Mouse (Mus musculus) hindbrain, embryonic 13.5 days (tissue): ENCODE results near the gene Spint5. TPM values are rescaled to one million over a fixed set of nuclear protein-coding genes. Genes with fewer than 3 reads are reported as not detected.
"Not testable (repeated sequence)": the region's sequence is repeated elsewhere in the genome, so short reads cannot be mapped to it uniquely, and the experiment has no call there.

ENCODE experiments used
- ATAC-seq: fragments of 200-750 bp; cut with Nextera tagmentation; 2 replicates; pipeline ENCODE4 v1.8.0; 2017; ENCODE audit warnings: moderate TSS enrichment; ENCODE audit not compliant: low FRiP score
- H3K27ac ChIP-seq: fragments of 300-500 bp; sonication (generic); 2 replicates; pipeline ENCODE4 v1.5.1; 2015; ENCODE audit warnings: inconsistent platforms, mild to moderate bottlenecking, moderate library complexity
- H3K27me3 ChIP-seq: fragments of 300-500 bp; sonication (generic); 2 replicates; pipeline ENCODE4 v1.6.1; 2015; ENCODE audit warnings: mild to moderate bottlenecking, inconsistent platforms
- H3K36me3 ChIP-seq: fragments of 300-500 bp; sonication (generic); 2 replicates; pipeline ENCODE4 v1.6.1; 2015; ENCODE audit warnings: mild to moderate bottlenecking, inconsistent platforms
- H3K4me1 ChIP-seq: fragments of 300-500 bp; sonication (generic); replicated peaks from 2 replicates; pipeline ENCODE4 v1.6.1; 2015; ENCODE audit warnings: inconsistent platforms
- H3K4me2 ChIP-seq: fragments of 300-500 bp; sonication (generic); 2 replicates; pipeline ENCODE4 v1.6.1; 2015; ENCODE audit warnings: inconsistent platforms, mild to moderate bottlenecking, moderate library complexity
- H3K4me3 ChIP-seq: fragments of 300-500 bp; sonication (generic); 2 replicates; pipeline ENCODE4 v1.5.1; 2015; ENCODE audit warnings: mild to moderate bottlenecking, inconsistent platforms
- H3K9ac ChIP-seq: fragments of 300-500 bp; sonication (generic); 2 replicates; pipeline ENCODE4 v1.6.1; 2015; ENCODE audit warnings: mild to moderate bottlenecking, inconsistent platforms
- H3K9me3 ChIP-seq: fragments of 300-500 bp; sonication (generic); 2 replicates; pipeline ENCODE4 v1.6.1; 2016; ENCODE audit warnings: inconsistent platforms
- WGBS: fragments of 180-500 bp; shearing (Covaris S2); methylation state at CpG from one replicate; pipeline ENCODE4 v1.1.7; 2015; 5-methylcytosine and 5-hydroxymethylcytosine counted together
- polyA plus RNA-seq: library from polyadenylated mRNA; unstranded; fragments of >200 nt; fragmentation: Nextera tagmentation; extraction: Ambion mirVana; gene quantifications from 2 replicates; pipeline ENCODE4 v1.2.1, GENCODE M21; 2015

The Spint5 gene
- polyA plus RNA-seq, 1 experiment from 2014 or later, result not detected

DNA sequence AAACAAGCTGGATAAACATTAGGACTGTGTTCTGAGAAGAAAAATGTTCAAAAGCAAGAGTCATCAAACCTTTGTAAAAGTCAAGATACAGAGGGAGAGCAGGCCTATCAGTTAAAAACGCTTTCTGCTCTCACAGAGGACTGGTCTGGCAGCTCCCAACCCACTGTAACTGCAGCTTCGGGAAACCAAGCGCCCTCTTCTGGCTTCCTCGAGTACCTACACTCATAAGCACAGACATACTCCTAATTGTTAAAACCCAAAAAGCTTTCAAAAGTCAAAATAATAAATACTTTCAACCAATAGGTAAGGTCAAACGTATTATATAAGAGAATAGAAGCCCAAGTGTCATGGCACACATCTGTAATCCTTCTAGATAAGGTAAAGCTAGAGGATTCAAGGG, 10.9 kb upstream of the Spint5 start:
- Histone ChIP-seq H3K9me3 (no peaks in the 10 kb centered on the region), H3K4me1 (no peaks in the 10 kb centered on the region), H3K27me3 (no peaks in the 10 kb centered on the region), H3K9ac (no peak overlapping the region), H3K4me2 (no peak overlapping the region), H3K36me3 (no peaks in the 10 kb centered on the region), H3K27ac (no peak overlapping the region), H3K4me3 (no peak overlapping the region)
- WGBS, result 74% methylated on average over 5 of the region's 5 CpGs
- ATAC-seq, result no peak

- H3K36me3 ChIP-seq, result no peaks in the 10 kb centered on the region
- H3K9ac ChIP-seq, result no peak overlapping the region
- H3K27me3 ChIP-seq, result no peaks in the 10 kb centered on the region
- no peak overlapping the region for H3K4me3 ChIP-seq
- no peak for ATAC-seq
- no peaks in the 10 kb centered on the region for H3K9me3 ChIP-seq
- H3K4me1 ChIP-seq, result no peaks in the 10 kb centered on the region
- no peak overlapping the region for H3K27ac ChIP-seq
- WGBS, result 95% methylated on average over 6 of the region's 6 CpGs
- no peak overlapping the region for H3K4me2 ChIP-seq
These were observed 9.8 kb upstream of the Spint5 start for GRCm38 (mm10) chr2:164705328-164705727.

- H3K27me3 ChIP-seq, result no peaks in the 10 kb centered on the region
- no peaks in the 10 kb centered on the region for H3K9me3 ChIP-seq
- ATAC-seq, result no peak
- no peaks in the 10 kb centered on the region for H3K4me1 ChIP-seq
- no peak overlapping the region for H3K27ac ChIP-seq
- no peak overlapping the region for H3K4me2 ChIP-seq
- no peak overlapping the region for H3K4me3 ChIP-seq
- WGBS, result 91% methylated on average over 14 of the region's 14 CpGs
- H3K36me3 ChIP-seq, result no peaks in the 10 kb centered on the region
- H3K9ac ChIP-seq, result no peak overlapping the region
These were observed 9.1 kb upstream of the Spint5 start for GRCm38 (mm10) chr2:164705991-164706390.

GRCm38 (mm10) chr2:164716194-164716786, 1.2 kb downstream of the Spint5 start:
- H3K4me3 ChIP-seq, H3K27me3 ChIP-seq, H3K27ac ChIP-seq, ATAC-seq, H3K4me2 ChIP-seq, H3K9ac ChIP-seq, H3K9me3 ChIP-seq, H3K36me3 ChIP-seq, H3K4me1 ChIP-seq: not testable (repeated sequence)
- WGBS, result 93% methylated on average over 23 of the region's 23 CpGs

- H3K27me3 ChIP-seq, result no peaks in the 10 kb centered on the region
- 69% methylated on average over 4 of the region's 4 CpGs for WGBS
- H3K36me3 ChIP-seq, result no peaks in the 10 kb centered on the region
These were observed 8.2 kb downstream of the Spint5 start for GRCm38 (mm10) chr2:164723276-164723675.

GRCm38 (mm10) chr2:164725895-164726619, 11.0 kb downstream of the Spint5 start:
- Histone ChIP-seq H3K4me3 (no peak overlapping the region), H3K9ac (no peak overlapping the region), H3K27ac (no peak overlapping the region), H3K4me2 (no peak overlapping the region), H3K9me3 (no peaks in the 10 kb centered on the region), H3K27me3 (no peaks in the 10 kb centered on the region), H3K4me1 (no peaks in the 10 kb centered on the region), H3K36me3 (no peaks in the 10 kb centered on the region)
- no peak for ATAC-seq
- WGBS, result 31% methylated on average over 6 of the region's 6 CpGs

More at GRCm38 (mm10) chr2:164723276-164723675, 8.2 kb downstream of the Spint5 start:
- no peak for ATAC-seq
- H3K27ac ChIP-seq, result no peak overlapping the region
- no peak overlapping the region for H3K4me3 ChIP-seq
- H3K9me3 ChIP-seq, result no peaks in the 10 kb centered on the region
- H3K4me1 ChIP-seq, result no peaks in the 10 kb centered on the region
- H3K4me2 ChIP-seq, result no peak overlapping the region
- H3K9ac ChIP-seq, result no peak overlapping the region

DNA sequence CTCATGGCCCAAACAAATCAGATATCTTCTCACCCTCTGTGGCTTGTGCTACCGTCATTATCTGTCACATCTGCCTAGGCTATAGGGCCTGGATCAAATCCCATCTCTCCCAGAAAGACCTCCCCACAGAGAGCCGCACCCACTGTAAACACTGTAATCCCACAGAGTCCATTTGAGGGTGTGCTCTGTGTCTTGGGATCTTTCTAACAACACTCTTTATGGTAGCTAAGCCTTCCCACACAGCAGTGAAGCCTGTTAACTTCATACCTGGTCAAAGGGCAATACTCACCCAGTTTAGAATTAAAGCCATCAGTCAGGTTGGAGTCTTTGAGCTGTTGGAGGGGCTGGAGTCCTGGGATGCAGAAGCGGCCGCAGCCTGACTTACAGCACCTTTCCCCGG, 16.6 kb downstream of the Spint5 start:
- no peaks in the 10 kb centered on the region for H3K27me3 ChIP-seq
- H3K27ac ChIP-seq, result no peak overlapping the region
- H3K4me2 ChIP-seq, result no peak overlapping the region
- ATAC-seq, result no peak
- 87% methylated on average over 5 of the region's 5 CpGs for WGBS
- H3K4me1 ChIP-seq, result no peaks in the 10 kb centered on the region
- no peak overlapping the region for H3K4me3 ChIP-seq
- H3K36me3 ChIP-seq, result no peaks in the 10 kb centered on the region
- H3K9me3 ChIP-seq, result no peaks in the 10 kb centered on the region
- H3K9ac ChIP-seq, result no peak overlapping the region

DNA sequence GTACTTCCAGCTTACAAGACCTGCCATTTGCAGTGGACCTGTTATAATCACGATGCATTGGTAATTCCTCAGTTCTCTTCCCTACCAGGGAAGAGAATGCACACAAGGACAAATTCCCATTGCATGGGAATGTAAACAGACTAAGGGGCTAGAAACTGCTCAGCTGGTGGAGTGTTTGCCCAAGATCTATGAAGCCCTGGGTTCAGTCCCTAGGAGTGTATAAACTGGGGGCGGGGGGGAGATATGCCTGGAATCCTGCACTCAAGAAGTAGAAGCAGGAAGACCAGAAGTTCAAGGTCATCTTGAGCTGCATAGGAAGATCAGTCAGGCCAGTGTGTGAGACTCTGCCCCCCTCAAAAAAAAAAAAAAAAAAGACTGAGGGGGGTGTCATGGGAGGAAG, 18.2 kb downstream of the Spint5 start:
- no peaks in the 10 kb centered on the region for H3K9me3 ChIP-seq
- H3K4me2 ChIP-seq, result no peak overlapping the region
- 0 out of 2 replicates have a peak, but pooled peaks cover 3% of the 10 kb centered on the region for H3K27me3 ChIP-seq
- H3K27ac ChIP-seq, result no peak overlapping the region
- WGBS, result 89% methylated on average over 2 of the region's 2 CpGs
- no peak overlapping the region for H3K9ac ChIP-seq
- no peaks in the 10 kb centered on the region for H3K36me3 ChIP-seq
- ATAC-seq, result no peak
- H3K4me3 ChIP-seq, result no peak overlapping the region
- H3K4me1 ChIP-seq, result no peaks in the 10 kb centered on the region

DNA sequence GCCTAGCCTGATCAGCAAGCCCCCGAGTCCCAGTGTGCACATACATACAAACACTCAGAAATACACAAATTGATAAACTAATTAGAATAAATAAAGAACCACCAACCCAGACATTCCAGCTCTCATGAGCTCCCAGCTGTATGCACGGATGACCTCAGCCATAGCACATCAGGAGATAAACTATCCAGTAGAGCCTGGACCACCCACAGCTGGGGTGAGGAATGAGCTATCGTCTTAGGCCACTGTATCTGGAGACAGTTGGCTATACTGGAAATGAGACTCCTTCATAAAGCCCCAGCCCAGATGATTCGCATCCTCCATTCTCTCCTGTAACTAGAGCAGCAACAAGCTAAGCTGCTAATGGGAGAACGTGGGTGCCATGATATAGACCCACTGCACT, 19.7 kb downstream of the Spint5 start:
- Histone ChIP-seq H3K4me2 (no peak overlapping the region), H3K9me3 (no peaks in the 10 kb centered on the region), H3K4me3 (no peak overlapping the region), H3K36me3 (no peaks in the 10 kb centered on the region), H3K27me3 (0 out of 2 replicates have a peak, but pooled peaks cover 5% of the 10 kb centered on the region), H3K9ac (no peak overlapping the region), H3K4me1 (no peaks in the 10 kb centered on the region), H3K27ac (no peak overlapping the region)
- no peak for ATAC-seq
- 85% methylated on average over 5 of the region's 5 CpGs for WGBS

DNA sequence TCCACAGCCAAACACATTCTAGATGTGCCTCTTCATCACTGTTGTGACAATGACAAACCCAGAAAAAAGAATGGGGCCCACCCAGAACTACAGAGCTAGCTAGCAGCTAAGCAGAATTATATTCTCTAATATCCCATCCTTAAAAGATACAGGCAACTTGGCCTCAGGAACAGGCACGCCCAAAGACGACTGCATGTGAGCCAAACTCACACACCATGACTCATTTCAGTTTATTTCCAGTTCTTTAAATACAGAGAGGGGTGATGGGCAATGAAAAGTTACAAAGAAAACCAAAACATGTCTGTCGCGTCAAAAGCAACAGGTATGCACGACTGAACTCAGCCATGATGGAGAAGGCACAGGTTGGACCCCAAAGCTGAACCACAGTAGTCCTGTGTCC, 20.3 kb downstream of the Spint5 start:
- H3K9ac ChIP-seq, result no peak overlapping the region
- no peak overlapping the region for H3K4me3 ChIP-seq
- H3K4me2 ChIP-seq, result no peak overlapping the region
- no peak for ATAC-seq
- H3K4me1 ChIP-seq, result no peaks in the 10 kb centered on the region
- WGBS, result 96% methylated on average over 5 of the region's 5 CpGs
- H3K9me3 ChIP-seq, result no peaks in the 10 kb centered on the region
- no peaks in the 10 kb centered on the region for H3K36me3 ChIP-seq
- 0 out of 2 replicates have a peak, but pooled peaks cover 5% of the 10 kb centered on the region for H3K27me3 ChIP-seq
- H3K27ac ChIP-seq, result no peak overlapping the region

GRCm38 (mm10) chr2:164737377-164738090, 22.4 kb downstream of the Spint5 start:
- Histone ChIP-seq H3K36me3 (no peaks in the 10 kb centered on the region), H3K9ac (no peak overlapping the region), H3K4me2 (no peak overlapping the region), H3K27ac (no peak overlapping the region), H3K9me3 (no peaks in the 10 kb centered on the region), H3K27me3 (0 out of 2 replicates have a peak, but pooled peaks cover 5% of the 10 kb centered on the region), H3K4me1 (no peaks in the 10 kb centered on the region), H3K4me3 (no peak overlapping the region)
- 80% methylated on average over 3 of the region's 3 CpGs for WGBS
- ATAC-seq, result no peak

GRCm38 (mm10) chr2:164739876-164740275, 24.8 kb downstream of the Spint5 start:
- Histone ChIP-seq H3K4me2 (no peak overlapping the region), H3K4me3 (no peak overlapping the region), H3K36me3 (no peaks in the 10 kb centered on the region), H3K27ac (no peak overlapping the region), H3K9me3 (no peaks in the 10 kb centered on the region), H3K9ac (no peak overlapping the region), H3K27me3 (0 out of 2 replicates have a peak, but pooled peaks cover 9% of the 10 kb centered on the region), H3K4me1 (peaks cover under 1% of the 10 kb centered on the region)
- 82% methylated on average over 7 of the region's 7 CpGs for WGBS
- ATAC-seq, result no peak
